Comparison of ENCODE assay signal across 8 mouse cellular contexts in genomic region chr14:47188848-47189634, GRCm38 (mm10). TPM values are rescaled to one million over a fixed set of nuclear protein-coding genes. Genes with fewer than 3 reads are reported as not detected.
DNase-seq lines count a peak whose midpoint lies in the region; ATAC-seq and TF ChIP-seq lines count a peak whose summit lies in the region.

Gch1 (minus strand) TSS chr14:47189413.

- no peaks in the 10 kb centered on the region for H3K9me3 ChIP-seq in forebrain, embryonic 11.5 days (ENCODE audit: control insufficient read depth, low read length)
- H3K9me3 ChIP-seq in heart, postnatal 0 days (replicated peaks; ENCODE audit: control insufficient read depth, low read length) = no peaks in the 10 kb centered on the region
- H3K9me3 ChIP-seq in liver, embryonic 16.5 days (replicated peaks; ENCODE audit: control insufficient read depth, low read length) = no peaks in the 10 kb centered on the region
- H3K9me3 ChIP-seq in neural tube, embryonic 12.5 days = no peaks in the 10 kb centered on the region

- ATAC-seq in forebrain, embryonic 11.5 days (replicated peaks; ENCODE audit: low FRiP score) = peak; percentile 88
- ATAC-seq in heart, postnatal 0 days (ENCODE audit: insufficient read depth, low read depth) = peak; percentile 85
- peak; percentile 91 for ATAC-seq in liver, embryonic 16.5 days (ENCODE audit: low read depth)
- peak; percentile 93 for ATAC-seq in neural tube, embryonic 12.5 days (ENCODE audit: low FRiP score, low read depth)

- no peak; the same call in 1 of the 2 replicates for TF ChIP-seq EP300 in heart, postnatal 0 days (IDR thresholded peaks at IDR 0.05; ENCODE audit: low read depth)

- H3K27ac ChIP-seq in forebrain, embryonic 11.5 days (ENCODE audit: low read depth, low read length) = no peak within 1 kb of the TSS
- peak within 1 kb of the TSS; percentile 81 for H3K27ac ChIP-seq in heart, postnatal 0 days (ENCODE audit: low read depth)
- peak within 1 kb of the TSS; percentile 62 for H3K27ac ChIP-seq in liver, embryonic 16.5 days (ENCODE audit: low read length)
- H3K27ac ChIP-seq in neural tube, embryonic 12.5 days = no peak within 1 kb of the TSS

- H3K36me3 ChIP-seq in forebrain, embryonic 11.5 days (ENCODE audit: control insufficient read depth, insufficient read depth, low read length) = no peaks in the 10 kb centered on the region
- H3K36me3 ChIP-seq in heart, postnatal 0 days (replicated peaks; ENCODE audit: control insufficient read depth, insufficient read depth, low read length) = no peaks in the 10 kb centered on the region
- H3K36me3 ChIP-seq in liver, embryonic 16.5 days (ENCODE audit: control insufficient read depth, insufficient read depth) = no peaks in the 10 kb centered on the region
- no peaks in the 10 kb centered on the region for H3K36me3 ChIP-seq in neural tube, embryonic 12.5 days

- H3K4me3 ChIP-seq in forebrain, embryonic 11.5 days (ENCODE audit: low read depth, low read length) = peak within 1 kb of the TSS; percentile 60
- peak within 1 kb of the TSS; percentile 76 for H3K4me3 ChIP-seq in heart, postnatal 0 days (ENCODE audit: low read depth, low read length)
- peak within 1 kb of the TSS; percentile 81 for H3K4me3 ChIP-seq in liver, embryonic 16.5 days (ENCODE audit: low read depth, low read length)
- peak within 1 kb of the TSS; percentile 52 for H3K4me3 ChIP-seq in neural tube, embryonic 12.5 days

- WGBS in forebrain, embryonic 11.5 days = under 1% methylated on average over 68 of the region's 68 CpGs
- WGBS in heart, postnatal 0 days = under 1% methylated on average over 67 of the region's 68 CpGs
- WGBS in large intestine, adult 2 months = under 1% methylated on average over 68 of the region's 68 CpGs
- WGBS in liver, embryonic 16.5 days (ENCODE audit: insufficient replicate concordance) = under 1% methylated on average over 68 of the region's 68 CpGs
- under 1% methylated on average over 68 of the region's 68 CpGs for WGBS in neural tube, embryonic 12.5 days

- peak within 1 kb of the TSS; percentile 100 for H3K4me2 ChIP-seq in forebrain, embryonic 11.5 days (ENCODE audit: low read depth, low read length, severe bottlenecking)
- H3K4me2 ChIP-seq in heart, postnatal 0 days (ENCODE audit: low read depth, low read length) = peak within 1 kb of the TSS; percentile 93
- H3K4me2 ChIP-seq in liver, embryonic 16.5 days (ENCODE audit: low read depth, low read length) = peak within 1 kb of the TSS; percentile 99
- peak within 1 kb of the TSS; percentile 98 for H3K4me2 ChIP-seq in neural tube, embryonic 12.5 days (replicated peaks)

- H3K27me3 ChIP-seq in forebrain, embryonic 11.5 days (ENCODE audit: control insufficient read depth, insufficient read depth, low read length) = peaks cover 11% of the 10 kb centered on the region; the same call in 1 of the 2 replicates
- H3K27me3 ChIP-seq in heart, postnatal 0 days (ENCODE audit: control insufficient read depth, insufficient read depth, low read length) = no peaks in the 10 kb centered on the region
- H3K27me3 ChIP-seq in liver, embryonic 16.5 days (ENCODE audit: control insufficient read depth, insufficient read depth, low read depth, low read length) = peaks cover 10% of the 10 kb centered on the region; the same call in 1 of the 2 replicates
- peaks cover 19% of the 10 kb centered on the region for H3K27me3 ChIP-seq in neural tube, embryonic 12.5 days (replicated peaks)

- no peak for TF ChIP-seq CTCF in heart, postnatal 0 days (IDR thresholded peaks at IDR 0.05; ENCODE audit: low read depth)

- peak; percentile 88 for DNase-seq in CD4-positive, CD25-positive, alpha-beta regulatory T cell, adult 2 months (ENCODE audit: low read depth, low spot score)
- peak; percentile 67 for DNase-seq in c-Kit-positive CD71-positive TER-119-negative erythroid progenitor cells, embryonic 14.5 days (ENCODE audit: low read depth)
- peak; percentile 85 for DNase-seq in forebrain, embryonic 11.5 days (ENCODE audit: low spot score)
- peak; percentile 71 for DNase-seq in heart, postnatal 0 days (ENCODE audit: low spot score)
- no peak for DNase-seq in large intestine, adult 2 months (ENCODE audit: low read depth, low spot score)
- DNase-seq in telencephalon, adult 2 months (ENCODE audit: low read depth, low spot score) = peak; percentile 19

- peaks cover 3% of the 10 kb centered on the region; the same call in 1 of the 2 replicates for H3K4me1 ChIP-seq in forebrain, embryonic 11.5 days (replicated peaks; ENCODE audit: control insufficient read depth, insufficient read depth, low read length)
- peaks cover 12% of the 10 kb centered on the region; the same call in 1 of the 2 replicates for H3K4me1 ChIP-seq in heart, postnatal 0 days (ENCODE audit: control insufficient read depth, insufficient read depth)
- H3K4me1 ChIP-seq in liver, embryonic 16.5 days (ENCODE audit: control insufficient read depth, low read depth, low read length) = peaks cover 21% of the 10 kb centered on the region
- peaks cover 5% of the 10 kb centered on the region for H3K4me1 ChIP-seq in neural tube, embryonic 12.5 days

- H3K9ac ChIP-seq in forebrain, embryonic 11.5 days (ENCODE audit: low read length) = peak within 1 kb of the TSS; percentile 51
- H3K9ac ChIP-seq in heart, postnatal 0 days (replicated peaks; ENCODE audit: low read depth, low read length) = peak within 1 kb of the TSS; percentile 69
- peak within 1 kb of the TSS; percentile 86 for H3K9ac ChIP-seq in liver, embryonic 16.5 days (ENCODE audit: low read depth, low read length)
- H3K9ac ChIP-seq in neural tube, embryonic 12.5 days = peak within 1 kb of the TSS; percentile 54

RNA-seq across cellular contexts. Expression of gene Gch1, which starts in this region (rescaled TPM):
- 1.4 and 2.4 TPM in 2 replicates for polyA plus RNA-seq in forebrain, embryonic 11.5 days (2014; fragmentation: Nextera tagmentation; extraction: Ambion mirVana)
- 7.4 and 10.2 TPM in 2 replicates for total RNA-seq in heart, postnatal 0 days (2014; rRNA removed; ENCODE audit: low replicate concordance)
- 4.3 and 5.6 TPM in 2 replicates for polyA plus RNA-seq in heart, postnatal 0 days (2015; fragmentation: Nextera tagmentation; extraction: Ambion mirVana)
- polyA plus RNA-seq in large intestine, adult 2 months (2012; rRNA removed) = 13.5 and 19.5 TPM in 2 replicates
- polyA plus RNA-seq in liver, embryonic 16.5 days (2015; fragmentation: Nextera tagmentation; extraction: Ambion mirVana) = 3.8 and 4.6 TPM in 2 replicates
- polyA plus RNA-seq in neural tube, embryonic 12.5 days (2016; fragmentation: Nextera tagmentation; extraction: Ambion mirVana) = 2.2 and 2.4 TPM in 2 replicates

Comparison
In these comparisons a context has a peak if more than half of its experiments do, and no peak if none do; other contexts are left out.
1. H3K27ac ChIP-seq: peak in heart, postnatal 0 days (single experiment) and liver, embryonic 16.5 days (single experiment); none in forebrain, embryonic 11.5 days (single experiment) and neural tube, embryonic 12.5 days (single experiment).
2. Peak in every context shown above with its lines, with median percentiles within 50 percentile points of each other: ATAC-seq, H3K4me2 ChIP-seq, H3K4me3 ChIP-seq and H3K9ac ChIP-seq.